Mouse (Mus musculus): ENCODE data around the gene Foxj1. TPM values are rescaled to one million over a fixed set of nuclear protein-coding genes. Genes with fewer than 3 reads are reported as not detected.
A peak's percentile ranks its signal among the peaks of the same experiment; 100 is the strongest.

The Foxj1 gene
- polyA plus RNA-seq, 1 experiment from 2014 or later, result 16.2 TPM

DNA sequence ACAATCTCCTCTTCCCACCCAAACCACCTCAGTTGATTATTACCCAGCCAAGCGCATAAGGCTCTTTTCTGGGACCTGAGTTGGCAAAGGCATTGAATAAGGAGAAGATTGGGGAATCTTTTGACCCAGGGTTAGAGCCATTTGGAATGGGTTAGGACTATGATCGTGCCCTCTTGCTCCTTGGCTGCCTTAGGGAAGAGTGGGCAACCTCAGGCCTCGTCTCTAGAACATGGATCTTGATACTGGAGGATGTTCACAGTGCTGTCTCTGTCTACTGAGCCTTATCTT is 2.3 kb downstream of the Foxj1 start:
- Histone ChIP-seq H3K9ac (0 out of 2 replicates have a peak overlapping the region, but pooled peaks have one; percentile 1), H3K9me3 (ENCODE audit: control insufficient read depth, low read length) (no peaks in the 10 kb centered on the region), H3K36me3 (replicated peaks; ENCODE audit: control insufficient read depth, insufficient read depth) (no peaks in the 10 kb centered on the region), H3K4me2 (replicated peaks) (peak overlapping the region; percentile 98), H3K27me3 (ENCODE audit: control insufficient read depth, insufficient read depth, low read length) (peaks cover 18% of the 10 kb centered on the region), H3K4me1 (replicated peaks; ENCODE audit: control insufficient read depth, insufficient read depth, low read length) (peaks cover 57% of the 10 kb centered on the region), H3K4me3 (replicated peaks; ENCODE audit: low read length) (peak overlapping the region; percentile 45; the same call in 1 of the 2 replicates), H3K27ac (peak overlapping the region; percentile 45)
- WGBS, result 58% methylated on average over 3 of the region's 3 CpGs
- ATAC-seq (ENCODE audit: low FRiP score) (no peak), DNase-seq (ENCODE audit: low spot score) (no peak)

DNA sequence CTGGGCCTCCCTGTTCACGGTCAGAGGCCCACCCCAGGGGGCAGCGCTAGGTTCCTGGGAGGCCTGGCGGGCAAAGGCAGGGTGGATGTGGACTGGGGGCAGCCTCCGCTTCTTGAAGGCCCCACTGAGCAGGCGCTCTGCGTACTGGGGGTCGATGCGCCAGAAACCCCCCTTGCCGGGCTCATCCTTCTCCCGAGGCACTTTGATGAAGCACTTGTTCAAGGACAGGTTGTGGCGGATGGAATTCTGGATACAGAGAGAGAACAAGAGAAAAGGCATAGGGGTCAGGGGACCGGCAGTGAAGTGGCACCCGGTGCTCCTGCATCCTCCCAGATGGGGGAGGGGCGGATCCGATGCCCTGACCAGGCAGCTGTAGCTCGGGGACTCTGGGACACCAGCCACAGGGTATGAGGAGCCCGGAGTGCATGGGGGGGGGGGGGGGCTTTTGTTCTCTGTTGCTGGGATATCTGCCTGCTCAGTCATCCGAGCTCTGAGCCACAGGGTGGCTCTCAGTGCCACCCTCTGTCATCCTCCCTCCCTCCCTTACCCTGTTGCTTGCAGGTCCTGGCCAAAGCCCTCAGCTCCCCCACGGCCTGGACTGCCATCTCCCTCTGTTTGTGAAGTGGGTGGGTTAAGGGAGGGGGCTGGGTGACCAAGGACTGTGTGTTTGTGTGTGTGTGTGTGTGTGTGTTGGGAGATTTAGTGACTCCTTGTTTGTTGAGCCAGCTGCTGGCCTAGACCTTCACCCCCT is 2.8 kb downstream of the Foxj1 start:
- ATAC-seq (ENCODE audit: low FRiP score) (peak; percentile 56), DNase-seq (ENCODE audit: low spot score) (no peak)
- no peak overlapping the region for H3K27ac ChIP-seq
- WGBS, result 11% methylated on average over 19 of the region's 19 CpGs
- H3K4me3 ChIP-seq (replicated peaks; ENCODE audit: low read length), result no peak overlapping the region
- H3K4me2 ChIP-seq (replicated peaks), result peak overlapping the region; percentile 98
- no peaks in the 10 kb centered on the region for H3K9me3 ChIP-seq (ENCODE audit: control insufficient read depth, low read length)
- no peaks in the 10 kb centered on the region for H3K36me3 ChIP-seq (replicated peaks; ENCODE audit: control insufficient read depth, insufficient read depth)
- H3K9ac ChIP-seq, result peak overlapping the region; percentile 35; the same call in 1 of the 2 replicates
- H3K4me1 ChIP-seq (replicated peaks; ENCODE audit: control insufficient read depth, insufficient read depth, low read length), result peaks cover 57% of the 10 kb centered on the region
- H3K27me3 ChIP-seq (ENCODE audit: control insufficient read depth, insufficient read depth, low read length), result peaks cover 18% of the 10 kb centered on the region

DNA sequence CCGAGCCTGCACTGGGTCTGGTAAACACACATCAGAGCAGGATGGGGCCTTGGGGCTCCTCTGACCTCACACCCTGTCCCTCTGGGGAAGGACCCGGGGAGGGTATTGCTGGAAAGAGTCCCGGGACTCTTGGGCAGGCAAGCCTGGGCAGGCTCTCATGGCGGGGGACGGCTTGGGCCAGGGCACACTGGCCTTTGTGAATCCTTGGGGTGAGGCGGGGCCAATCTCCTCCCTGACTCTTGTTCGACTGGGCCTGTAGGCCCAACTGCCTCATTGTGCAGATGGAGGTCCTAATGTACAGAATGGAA is 5.0 kb downstream of the Foxj1 start:
- H3K4me2 ChIP-seq (replicated peaks), result no peak overlapping the region
- H3K36me3 ChIP-seq (replicated peaks; ENCODE audit: control insufficient read depth, insufficient read depth), result no peaks in the 10 kb centered on the region
- peaks cover 18% of the 10 kb centered on the region for H3K27me3 ChIP-seq (ENCODE audit: control insufficient read depth, insufficient read depth, low read length)
- H3K4me3 ChIP-seq (replicated peaks; ENCODE audit: low read length), result no peak overlapping the region
- 36% methylated on average over 7 of the region's 7 CpGs for WGBS
- DNase-seq (ENCODE audit: low spot score) (no peak), ATAC-seq (ENCODE audit: low FRiP score) (no peak)
- no peak overlapping the region for H3K9ac ChIP-seq
- peak overlapping the region; percentile 82 for H3K27ac ChIP-seq
- H3K9me3 ChIP-seq (ENCODE audit: control insufficient read depth, low read length), result no peaks in the 10 kb centered on the region
- H3K4me1 ChIP-seq (replicated peaks; ENCODE audit: control insufficient read depth, insufficient read depth, low read length), result peaks cover 46% of the 10 kb centered on the region

DNA sequence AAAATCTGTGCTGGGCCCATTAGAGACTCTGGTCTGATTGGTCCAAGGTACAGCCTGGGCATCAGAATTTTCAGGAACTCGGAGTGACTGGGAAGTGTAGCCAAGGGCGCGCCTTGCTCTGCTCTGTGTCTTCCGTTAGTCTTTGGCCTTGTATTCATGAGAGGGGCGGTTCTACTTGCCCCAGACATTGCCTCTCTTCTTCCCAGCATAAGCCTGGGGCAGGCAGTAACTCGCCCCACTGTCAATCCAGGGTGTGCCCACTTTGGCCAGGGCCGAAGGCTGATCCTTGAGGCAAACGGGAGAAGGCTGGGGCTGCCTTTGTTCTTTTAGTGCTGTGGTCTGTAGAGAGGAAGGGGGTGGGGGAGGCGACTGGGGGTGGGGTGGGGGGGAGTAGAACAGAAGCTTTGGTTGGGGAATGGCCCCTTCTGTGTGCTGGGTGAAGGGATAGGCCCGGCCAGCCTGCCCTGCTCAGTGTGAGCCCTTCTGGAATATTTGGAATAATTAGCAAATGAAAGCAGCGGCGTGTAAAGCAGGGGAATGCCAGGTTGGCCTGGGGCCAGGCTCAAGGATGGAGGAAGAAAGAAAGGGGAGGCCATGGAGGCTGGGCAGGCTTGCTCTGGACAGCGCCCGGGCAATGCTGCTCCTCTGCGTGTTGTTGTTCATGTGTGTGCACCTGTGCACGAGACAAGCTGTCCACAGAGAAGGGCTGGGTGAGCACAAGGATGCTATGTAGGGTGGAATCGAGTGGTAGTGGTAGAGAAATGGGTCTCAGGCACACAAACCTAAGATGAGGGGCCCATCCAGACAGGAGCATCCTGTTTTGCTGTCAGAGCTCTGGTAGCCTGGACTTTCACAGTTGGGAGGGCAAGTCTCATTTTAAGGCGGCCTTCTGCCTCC is 5.6 kb downstream of the Foxj1 start:
- H3K27me3 ChIP-seq (ENCODE audit: control insufficient read depth, insufficient read depth, low read length), result peaks cover 12% of the 10 kb centered on the region
- no peak overlapping the region for H3K4me3 ChIP-seq (replicated peaks; ENCODE audit: low read length)
- ATAC-seq (ENCODE audit: low FRiP score) (peak; percentile 74), DNase-seq (ENCODE audit: low spot score) (peak; percentile 64)
- H3K4me1 ChIP-seq (replicated peaks; ENCODE audit: control insufficient read depth, insufficient read depth, low read length), result peaks cover 39% of the 10 kb centered on the region
- 27% methylated on average over 18 of the region's 18 CpGs for WGBS
- H3K4me2 ChIP-seq (replicated peaks), result no peak overlapping the region
- H3K27ac ChIP-seq, result peak overlapping the region; percentile 82
- 0 out of 2 replicates have a peak overlapping the region, but pooled peaks have one; percentile 6 for H3K9ac ChIP-seq
- no peaks in the 10 kb centered on the region for H3K36me3 ChIP-seq (replicated peaks; ENCODE audit: control insufficient read depth, insufficient read depth)
- no peaks in the 10 kb centered on the region for H3K9me3 ChIP-seq (ENCODE audit: control insufficient read depth, low read length)

DNA sequence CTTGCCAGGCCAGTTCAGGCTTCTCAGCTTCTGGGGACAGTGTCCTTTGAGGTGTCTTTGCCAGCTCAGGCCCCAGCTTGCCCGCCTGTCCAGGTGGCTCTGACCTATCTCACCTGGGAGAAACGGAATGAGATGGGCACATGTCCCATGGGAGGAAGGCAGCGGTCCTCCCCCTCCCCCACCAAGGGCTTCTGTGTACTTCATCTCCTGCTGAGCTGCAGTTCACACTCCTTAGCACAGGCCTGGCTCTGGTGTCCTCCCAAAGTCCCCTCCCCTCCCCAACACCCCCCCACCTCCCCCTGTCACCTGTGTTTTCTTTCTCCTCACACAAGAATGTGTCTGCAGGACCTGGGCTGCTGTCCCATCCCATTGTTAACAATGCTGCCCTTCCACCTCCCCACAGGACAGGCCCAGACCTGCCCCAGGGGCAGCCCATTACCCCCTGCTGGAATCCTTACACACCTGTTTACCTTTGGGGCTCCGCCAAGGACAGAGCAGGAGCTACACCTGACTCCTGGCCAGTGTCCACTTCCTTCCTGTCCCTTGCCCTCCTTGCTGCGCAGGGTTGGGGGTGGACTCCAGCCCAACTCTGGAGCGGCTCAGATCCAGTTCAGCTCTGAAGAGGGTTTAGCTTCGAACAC is 8.1 kb downstream of the Foxj1 start:
- ATAC-seq (ENCODE audit: low FRiP score), result no peak
- Histone ChIP-seq H3K9me3 (ENCODE audit: control insufficient read depth, low read length) (no peaks in the 10 kb centered on the region), H3K4me3 (replicated peaks; ENCODE audit: low read length) (no peak overlapping the region), H3K4me2 (replicated peaks) (no peak overlapping the region), H3K36me3 (replicated peaks; ENCODE audit: control insufficient read depth, insufficient read depth) (no peaks in the 10 kb centered on the region), H3K27ac (no peak overlapping the region), H3K27me3 (ENCODE audit: control insufficient read depth, insufficient read depth, low read length) (no peaks in the 10 kb centered on the region), H3K4me1 (replicated peaks; ENCODE audit: control insufficient read depth, insufficient read depth, low read length) (peaks cover 23% of the 10 kb centered on the region), H3K9ac (no peak overlapping the region)
- 70% methylated on average over 7 of the region's 7 CpGs for WGBS
- no peak for DNase-seq (ENCODE audit: low spot score)

DNA sequence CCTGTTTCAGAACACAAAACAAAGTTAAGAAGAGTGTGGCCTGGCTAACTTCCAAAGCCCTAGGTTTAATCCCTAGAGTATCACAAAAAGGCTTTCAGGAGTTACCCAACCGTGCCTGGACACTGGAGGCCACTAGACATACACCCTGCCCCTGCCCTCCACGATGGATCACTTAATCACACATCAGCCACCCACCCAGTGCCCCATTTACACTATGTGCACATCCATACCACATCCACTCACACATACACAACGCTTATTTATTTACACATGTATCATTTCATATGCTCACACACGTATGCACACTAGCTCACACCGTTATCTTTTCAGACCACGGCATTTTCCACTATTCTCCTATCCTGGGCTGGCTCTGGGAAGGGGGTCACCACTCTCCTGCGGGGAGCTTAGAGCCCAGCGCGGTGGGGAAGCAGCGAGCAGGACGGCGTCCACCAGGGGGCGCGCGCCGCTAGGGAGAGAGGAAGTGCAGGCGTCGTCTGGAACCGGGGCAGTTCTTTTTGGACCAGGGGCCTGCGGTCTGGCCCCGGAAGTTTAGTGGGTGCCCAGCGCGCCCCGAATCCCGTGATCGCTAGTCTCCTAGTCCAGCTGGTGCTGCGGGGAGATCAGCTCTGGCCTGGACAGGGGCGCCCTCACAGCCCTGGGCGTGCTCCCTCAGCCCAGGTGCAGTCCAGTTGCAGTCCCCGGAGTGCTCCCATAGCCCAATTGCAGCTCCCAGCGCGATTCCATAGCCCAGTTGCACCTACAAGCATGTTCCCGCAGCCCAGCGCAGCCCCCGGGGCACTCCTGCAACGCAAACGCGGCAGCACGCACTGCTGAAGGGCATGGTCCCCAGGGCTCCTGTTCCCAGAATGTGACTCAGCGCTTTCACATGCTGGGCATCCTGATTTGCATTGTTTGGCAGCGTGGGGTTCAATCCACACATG is 16.2 kb downstream of the Foxj1 start:
- WGBS, result under 1% methylated on average over 41 of the region's 41 CpGs
- peak overlapping the region; percentile 35 for H3K4me3 ChIP-seq (replicated peaks; ENCODE audit: low read length)

DNA sequence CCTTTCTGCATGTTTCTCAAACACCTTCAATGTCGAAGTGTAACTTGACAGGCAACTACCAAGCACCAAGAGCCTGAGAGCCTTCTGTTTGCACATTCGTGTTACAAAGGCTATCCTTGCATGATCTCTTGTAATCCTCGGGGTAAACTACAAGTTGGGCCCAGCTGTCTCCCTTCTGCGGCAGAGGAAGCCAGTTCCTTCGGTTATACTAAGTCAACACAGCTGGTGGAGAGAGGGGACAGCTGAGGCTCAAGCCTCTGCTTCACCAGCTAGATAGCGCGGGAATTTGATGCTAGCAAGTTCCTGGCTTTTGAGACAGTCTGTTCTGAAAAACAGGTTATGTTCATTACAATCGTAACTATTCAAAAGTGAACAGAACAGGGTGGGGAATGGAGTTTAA is 22.8 kb downstream of the Foxj1 start:
- no peaks in the 10 kb centered on the region for H3K9me3 ChIP-seq (ENCODE audit: control insufficient read depth, low read length)
- H3K9ac ChIP-seq, result no peak overlapping the region
- ATAC-seq (ENCODE audit: low FRiP score) (no peak), DNase-seq (ENCODE audit: low spot score) (no peak)
- 66% methylated on average over 8 of the region's 8 CpGs for WGBS
- no peak overlapping the region for H3K4me3 ChIP-seq (replicated peaks; ENCODE audit: low read length)
- no peaks in the 10 kb centered on the region for H3K4me1 ChIP-seq (replicated peaks; ENCODE audit: control insufficient read depth, insufficient read depth, low read length)
- H3K36me3 ChIP-seq (replicated peaks; ENCODE audit: control insufficient read depth, insufficient read depth), result no peaks in the 10 kb centered on the region
- H3K27me3 ChIP-seq (ENCODE audit: control insufficient read depth, insufficient read depth, low read length), result no peaks in the 10 kb centered on the region
- H3K27ac ChIP-seq, result no peak overlapping the region
- H3K4me2 ChIP-seq (replicated peaks), result no peak overlapping the region

More for the DNA sequence above, 16.2 kb downstream of the Foxj1 start:
- ATAC-seq (ENCODE audit: low FRiP score), result peak; percentile 79
- H3K9ac ChIP-seq, result peak overlapping the region; percentile 59
- peak; percentile 83 for DNase-seq (ENCODE audit: low spot score)
- no peak overlapping the region for H3K27ac ChIP-seq
- no peaks in the 10 kb centered on the region for H3K27me3 ChIP-seq (ENCODE audit: control insufficient read depth, insufficient read depth, low read length)
- H3K9me3 ChIP-seq (ENCODE audit: control insufficient read depth, low read length), result no peaks in the 10 kb centered on the region
- no peaks in the 10 kb centered on the region for H3K36me3 ChIP-seq (replicated peaks; ENCODE audit: control insufficient read depth, insufficient read depth)
- peak overlapping the region; percentile 95 for H3K4me2 ChIP-seq (replicated peaks)
- H3K4me1 ChIP-seq (replicated peaks; ENCODE audit: control insufficient read depth, insufficient read depth, low read length), result peaks cover 4% of the 10 kb centered on the region

DNA sequence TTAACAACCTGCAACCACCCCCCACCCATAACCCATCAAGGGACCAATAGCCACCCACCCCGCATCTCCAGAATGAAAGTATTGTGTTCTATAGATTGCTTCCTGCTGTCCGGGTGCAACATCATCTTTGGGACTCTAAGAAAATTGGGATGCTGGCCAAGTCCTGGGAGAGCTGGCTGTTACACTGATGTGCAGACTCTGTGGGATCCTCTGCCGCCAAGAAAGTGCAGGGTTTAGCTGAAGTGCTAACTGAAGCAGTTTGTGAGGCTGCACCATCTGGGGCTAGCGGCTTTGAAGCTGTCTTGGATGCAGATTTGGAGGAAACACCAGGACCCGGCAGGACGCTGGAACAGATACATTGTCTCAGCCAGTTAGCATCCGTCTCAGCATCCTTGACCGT is 24.0 kb downstream of the Foxj1 start:
- peak overlapping the region; percentile 38; the same call in 1 of the 2 replicates for H3K27ac ChIP-seq
- H3K9ac ChIP-seq, result no peak overlapping the region
- no peaks in the 10 kb centered on the region for H3K4me1 ChIP-seq (replicated peaks; ENCODE audit: control insufficient read depth, insufficient read depth, low read length)
- no peaks in the 10 kb centered on the region for H3K27me3 ChIP-seq (ENCODE audit: control insufficient read depth, insufficient read depth, low read length)
- no peaks in the 10 kb centered on the region for H3K9me3 ChIP-seq (ENCODE audit: control insufficient read depth, low read length)
- ATAC-seq (ENCODE audit: low FRiP score) (no peak), DNase-seq (ENCODE audit: low spot score) (peak; percentile 46)
- no peak overlapping the region for H3K4me2 ChIP-seq (replicated peaks)
- no peaks in the 10 kb centered on the region for H3K36me3 ChIP-seq (replicated peaks; ENCODE audit: control insufficient read depth, insufficient read depth)
- no peak overlapping the region for H3K4me3 ChIP-seq (replicated peaks; ENCODE audit: low read length)
- WGBS, result 47% methylated on average over 8 of the region's 8 CpGs
